Comparison of ENCODE assay signal across 7 mouse cellular contexts in the genomic region with DNA sequence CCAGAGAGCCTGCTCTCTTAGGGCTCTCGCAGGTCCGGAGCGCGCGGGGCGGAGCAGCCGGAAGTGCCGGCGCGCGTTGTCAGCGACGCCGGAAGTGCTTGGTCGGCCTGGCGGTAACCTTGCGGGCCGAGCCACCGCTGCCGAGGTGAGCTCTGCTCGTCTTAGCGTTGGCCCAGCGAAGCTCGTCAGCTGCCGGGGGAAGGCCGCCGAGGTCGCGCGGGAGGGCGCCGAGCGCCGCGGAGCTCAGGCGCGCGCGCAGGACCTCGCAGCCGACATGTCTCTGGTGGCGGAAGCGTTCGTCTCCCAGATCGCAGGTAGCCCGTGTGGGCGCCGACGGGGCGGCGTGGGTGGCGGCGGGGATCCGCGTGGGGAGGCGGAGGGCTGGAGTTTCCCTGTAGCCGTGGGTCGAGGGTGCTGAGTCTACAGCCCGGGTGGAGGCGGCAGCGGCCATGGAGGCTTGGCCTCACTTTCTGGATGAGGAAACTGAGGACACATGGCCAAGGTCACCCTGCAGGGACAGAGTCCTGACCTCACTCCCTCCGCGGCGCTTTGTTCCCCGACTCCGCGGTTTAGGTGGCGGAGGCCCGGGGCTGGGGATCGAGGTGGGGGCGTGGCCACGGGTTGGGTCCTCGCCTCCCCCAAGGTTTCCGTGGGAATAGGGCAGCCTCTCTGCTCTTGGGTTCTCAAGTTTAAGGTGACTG. TPM values are rescaled to one million over a fixed set of nuclear protein-coding genes. Genes with fewer than 3 reads are reported as not detected.
DNase-seq lines count a peak whose midpoint lies in the region; ATAC-seq and TF ChIP-seq lines count a peak whose summit lies in the region.

A gene (plus strand): TSS at position 74 of the 701 bp plus-strand sequence.

- H3K27me3 ChIP-seq in limb, embryonic 12.5 days: no peaks in the 10 kb centered on the region
- H3K27me3 ChIP-seq in midbrain, embryonic 15.5 days (replicated peaks): no peaks in the 10 kb centered on the region
- H3K27me3 ChIP-seq in spleen, adult 2 months (ENCODE audit: control insufficient read depth, insufficient read depth, low read length): no peaks in the 10 kb centered on the region

- H3K27ac ChIP-seq in limb, embryonic 12.5 days: peak within 1 kb of the TSS; percentile 92
- peak within 1 kb of the TSS; percentile 84 for H3K27ac ChIP-seq in midbrain, embryonic 15.5 days
- peak within 1 kb of the TSS; percentile 74 for H3K27ac ChIP-seq in spleen, adult 2 months (ENCODE audit: insufficient read depth, low read length)

- no peak for TF ChIP-seq POLR2A in spleen, adult 2 months (IDR thresholded peaks at IDR 0.05; ENCODE audit: low read depth, low read length)

- no peaks in the 10 kb centered on the region for H3K4me1 ChIP-seq in limb, embryonic 12.5 days (replicated peaks)
- H3K4me1 ChIP-seq in midbrain, embryonic 15.5 days: peaks cover 7% of the 10 kb centered on the region; the same call in 1 of the 2 replicates
- no peaks in the 10 kb centered on the region; the same call in 1 of the 2 replicates for H3K4me1 ChIP-seq in spleen, adult 2 months (ENCODE audit: control insufficient read depth, insufficient read depth, insufficient read length)

- peak within 1 kb of the TSS; percentile 70 for H3K4me2 ChIP-seq in limb, embryonic 12.5 days
- peak within 1 kb of the TSS; percentile 89 for H3K4me2 ChIP-seq in midbrain, embryonic 15.5 days

- DNase-seq in adrenal gland, postnatal 10 days: peak; percentile 90
- peak; percentile 82 for DNase-seq in embryo, embryonic 9.5 days (ENCODE audit: extremely low spot score)
- DNase-seq in gonadal fat pad, adult 2 months (ENCODE audit: low read depth): no peak
- peak; percentile 80 for DNase-seq in kidney, adult 11 months
- peak; percentile 36 to 62 for DNase-seq in spleen, adult 2 months (ENCODE audit: low read depth in 1 of 2, low spot score in 2 of 2)

- WGBS in limb, embryonic 12.5 days: under 1% methylated on average over 72 of the region's 74 CpGs
- WGBS in midbrain, embryonic 15.5 days: under 1% methylated on average over 74 of the region's 74 CpGs
- under 1% methylated on average over 74 of the region's 74 CpGs for WGBS in spleen, adult 2 months

- no peaks in the 10 kb centered on the region for H3K9me3 ChIP-seq in limb, embryonic 12.5 days
- H3K9me3 ChIP-seq in midbrain, embryonic 15.5 days: no peaks in the 10 kb centered on the region

- TF ChIP-seq CTCF in spleen, adult 2 months (IDR thresholded peaks at IDR 0.05; ENCODE audit: extremely low read depth, insufficient read depth, insufficient read length, insufficient replicate concordance): no peak

- H3K4me3 ChIP-seq in limb, embryonic 12.5 days (replicated peaks): peak within 1 kb of the TSS; percentile 87
- peak within 1 kb of the TSS; percentile 94 for H3K4me3 ChIP-seq in midbrain, embryonic 15.5 days
- peak within 1 kb of the TSS; percentile 93 for H3K4me3 ChIP-seq in spleen, adult 2 months (ENCODE audit: extremely low read depth, insufficient read depth, insufficient read length)

- no peaks in the 10 kb centered on the region for H3K36me3 ChIP-seq in limb, embryonic 12.5 days
- H3K36me3 ChIP-seq in midbrain, embryonic 15.5 days (replicated peaks): no peaks in the 10 kb centered on the region
- H3K36me3 ChIP-seq in spleen, adult 2 months (ENCODE audit: control insufficient read depth, insufficient read depth, low read length): no peaks in the 10 kb centered on the region

- peak; percentile 86 for ATAC-seq in limb, embryonic 12.5 days (ENCODE audit: insufficient number of reproducible peaks, insufficient read depth, low FRiP score, low TSS enrichment, low read depth)
- ATAC-seq in midbrain, embryonic 15.5 days (replicated peaks): peak; percentile 98

- H3K9ac ChIP-seq in limb, embryonic 12.5 days (replicated peaks): peak within 1 kb of the TSS; percentile 93
- H3K9ac ChIP-seq in midbrain, embryonic 15.5 days: peak within 1 kb of the TSS; percentile 91

RNA-seq across cellular contexts. Expression of the gene that starts here (rescaled TPM):
- 100 to 1,000 TPM; 107 to 135 TPM for total RNA-seq in adrenal gland, postnatal 10 days (2021)
- 50.5 and 64.2 TPM in 2 replicates for polyA plus RNA-seq in gonadal fat pad, adult 2 months (2012; rRNA removed)
- polyA plus RNA-seq in limb, embryonic 12.5 days (2016; fragmentation: Nextera tagmentation; extraction: Ambion mirVana): 110 and 114 TPM in 2 replicates
- polyA plus RNA-seq in midbrain, embryonic 15.5 days (2015; fragmentation: Nextera tagmentation; extraction: Ambion mirVana): 139 and 154 TPM in 2 replicates
- 15.7 and 24.5 TPM in 2 replicates for polyA plus RNA-seq in spleen, adult 2 months (2012; rRNA removed)
